Mouse (Mus musculus): ENCODE data around the gene Rrp15. TPM values are rescaled to one million over a fixed set of nuclear protein-coding genes. Genes with fewer than 3 reads are reported as not detected.
A peak's percentile ranks its signal among the peaks of the same experiment; 100 is the strongest.

Gene Rrp15
- polyA plus RNA-seq, 1 experiment from 2014 or later = 93.2 TPM

DNA sequence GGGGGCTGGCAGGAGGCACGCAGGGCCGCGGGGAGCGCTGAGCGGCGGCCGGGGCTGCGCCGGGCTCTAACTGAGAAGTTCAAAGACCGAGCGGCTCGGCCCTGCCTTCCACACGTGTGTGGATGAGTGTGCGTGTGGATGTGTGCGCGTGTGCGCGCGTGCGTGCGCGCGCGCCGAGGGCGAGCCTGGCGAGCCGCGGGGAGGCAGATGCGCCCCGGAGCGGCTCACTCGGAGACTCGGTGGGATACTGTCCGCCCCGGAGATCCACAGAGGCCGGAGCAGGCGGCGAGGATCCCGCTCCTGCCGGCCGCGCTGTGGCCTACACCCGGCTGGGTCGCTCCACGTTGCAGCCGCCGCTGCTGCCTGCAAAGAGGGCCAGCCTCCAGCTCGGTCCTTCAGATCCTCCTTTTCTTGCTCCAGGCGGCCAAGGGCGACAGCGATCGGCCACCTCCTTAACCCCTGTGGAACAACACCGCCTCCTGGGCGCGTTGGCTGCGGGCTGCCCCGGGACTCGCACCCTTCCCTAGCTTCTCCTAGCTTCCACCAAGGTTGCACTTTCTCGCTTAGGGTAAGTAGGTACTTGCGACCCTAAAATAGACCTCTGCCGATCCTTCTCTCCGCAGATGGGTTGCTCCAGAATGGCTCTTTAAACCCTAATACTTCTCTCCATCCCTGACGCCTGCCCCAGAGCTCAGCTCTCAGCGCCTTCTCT, 43.8 kb downstream of the Rrp15 start:
- no peaks in the 10 kb centered on the region for H3K27me3 ChIP-seq (ENCODE audit: low read depth, poor library complexity, severe bottlenecking)
- DNase-seq (ENCODE audit: low spot score) = peak; percentile 80
- H3K4me3 ChIP-seq = peak overlapping the region; percentile 77
- H3K27ac ChIP-seq = peak overlapping the region; percentile 93
- under 1% methylated on average over 65 of the region's 65 CpGs for WGBS
- no peaks in the 10 kb centered on the region for H3K9me3 ChIP-seq (replicated peaks)
- peaks cover 11% of the 10 kb centered on the region for H3K36me3 ChIP-seq
- H3K4me1 ChIP-seq = peaks cover 36% of the 10 kb centered on the region

DNA sequence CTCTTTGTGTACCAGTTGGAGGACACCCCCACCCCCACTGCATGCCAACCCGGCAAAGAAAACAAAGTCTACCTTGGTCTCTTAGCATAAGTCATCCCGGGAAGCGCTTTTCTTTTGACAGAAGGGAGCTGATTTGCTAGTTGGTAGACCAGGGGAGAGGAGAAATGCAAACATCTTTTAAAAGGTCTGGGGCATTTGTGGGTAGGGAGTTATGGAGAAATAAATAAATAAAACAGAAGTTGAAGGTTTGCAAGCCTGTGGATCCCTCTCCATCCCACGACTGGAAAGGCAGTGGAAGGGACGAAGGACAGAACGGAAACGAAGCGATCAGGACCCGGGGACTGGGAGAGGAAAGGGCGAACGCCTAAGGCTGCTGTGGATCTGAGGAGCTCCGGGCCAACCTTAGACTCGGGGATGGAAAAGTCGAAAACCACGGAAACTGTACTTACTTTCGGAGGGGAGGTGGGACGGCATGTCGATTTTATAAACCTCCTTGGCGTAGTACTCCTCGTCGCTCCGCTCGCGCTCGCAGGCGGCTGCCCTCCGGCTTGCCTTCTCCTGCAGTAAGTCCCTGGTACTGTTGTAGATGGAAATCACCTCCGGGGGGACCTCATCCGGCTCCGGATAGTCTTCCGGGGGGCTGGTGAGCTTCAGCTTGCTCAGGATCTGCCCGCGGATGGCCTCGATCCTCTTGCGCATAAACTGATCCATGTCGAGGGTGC, 45.0 kb downstream of the Rrp15 start:
- Histone ChIP-seq H3K36me3 (peaks cover 13% of the 10 kb centered on the region), H3K9me3 (replicated peaks) (no peaks in the 10 kb centered on the region), H3K4me1 (peaks cover 36% of the 10 kb centered on the region), H3K4me3 (peak overlapping the region; percentile 77), H3K27me3 (ENCODE audit: low read depth, poor library complexity, severe bottlenecking) (no peaks in the 10 kb centered on the region), H3K27ac (peak overlapping the region; percentile 93)
- under 1% methylated on average over 36 of the region's 36 CpGs for WGBS
- DNase-seq (ENCODE audit: low spot score) = peak; percentile 71

DNA sequence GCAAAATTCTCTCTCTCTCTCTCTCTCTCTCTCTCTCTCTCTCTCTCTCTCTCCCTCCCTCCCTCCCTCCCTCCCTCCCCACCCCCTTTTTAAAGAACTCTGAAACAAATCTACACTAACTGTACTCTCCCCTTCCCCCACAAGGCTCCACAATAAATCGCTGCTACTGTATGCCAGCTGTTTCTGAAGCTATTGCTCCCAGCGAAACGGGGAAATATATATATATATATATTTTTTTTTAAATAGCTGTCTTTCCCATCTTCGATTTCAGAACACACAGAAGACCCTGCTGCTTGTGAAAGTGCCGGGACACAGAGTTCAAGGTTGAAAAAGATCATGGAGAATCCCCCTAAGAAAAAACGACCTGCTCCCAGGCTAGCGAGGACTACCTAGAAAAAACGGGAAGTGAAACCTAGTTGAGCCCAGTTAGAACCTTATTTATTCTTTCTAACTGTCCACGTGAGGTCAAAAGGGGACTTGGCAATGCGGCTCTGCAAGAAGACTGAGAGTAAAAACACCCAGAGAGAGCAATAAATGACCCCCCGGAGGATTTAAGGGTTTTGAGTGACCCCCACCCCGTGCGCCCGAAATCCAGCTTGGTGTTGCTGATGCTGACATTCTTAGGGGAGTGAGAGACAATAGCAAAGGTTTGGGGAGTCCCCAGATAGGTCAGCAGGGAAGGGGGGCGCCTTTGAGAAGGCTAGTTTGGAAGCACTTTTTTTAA, 45.7 kb downstream of the Rrp15 start:
- peaks cover 36% of the 10 kb centered on the region for H3K4me1 ChIP-seq
- H3K36me3 ChIP-seq = peaks cover 21% of the 10 kb centered on the region
- H3K4me3 ChIP-seq = peak overlapping the region; percentile 77
- no peaks in the 10 kb centered on the region for H3K9me3 ChIP-seq (replicated peaks)
- WGBS = under 1% methylated on average over 15 of the region's 15 CpGs
- peak overlapping the region; percentile 93 for H3K27ac ChIP-seq
- H3K27me3 ChIP-seq (ENCODE audit: low read depth, poor library complexity, severe bottlenecking) = no peaks in the 10 kb centered on the region
- DNase-seq (ENCODE audit: low spot score) = peak; percentile 65

DNA sequence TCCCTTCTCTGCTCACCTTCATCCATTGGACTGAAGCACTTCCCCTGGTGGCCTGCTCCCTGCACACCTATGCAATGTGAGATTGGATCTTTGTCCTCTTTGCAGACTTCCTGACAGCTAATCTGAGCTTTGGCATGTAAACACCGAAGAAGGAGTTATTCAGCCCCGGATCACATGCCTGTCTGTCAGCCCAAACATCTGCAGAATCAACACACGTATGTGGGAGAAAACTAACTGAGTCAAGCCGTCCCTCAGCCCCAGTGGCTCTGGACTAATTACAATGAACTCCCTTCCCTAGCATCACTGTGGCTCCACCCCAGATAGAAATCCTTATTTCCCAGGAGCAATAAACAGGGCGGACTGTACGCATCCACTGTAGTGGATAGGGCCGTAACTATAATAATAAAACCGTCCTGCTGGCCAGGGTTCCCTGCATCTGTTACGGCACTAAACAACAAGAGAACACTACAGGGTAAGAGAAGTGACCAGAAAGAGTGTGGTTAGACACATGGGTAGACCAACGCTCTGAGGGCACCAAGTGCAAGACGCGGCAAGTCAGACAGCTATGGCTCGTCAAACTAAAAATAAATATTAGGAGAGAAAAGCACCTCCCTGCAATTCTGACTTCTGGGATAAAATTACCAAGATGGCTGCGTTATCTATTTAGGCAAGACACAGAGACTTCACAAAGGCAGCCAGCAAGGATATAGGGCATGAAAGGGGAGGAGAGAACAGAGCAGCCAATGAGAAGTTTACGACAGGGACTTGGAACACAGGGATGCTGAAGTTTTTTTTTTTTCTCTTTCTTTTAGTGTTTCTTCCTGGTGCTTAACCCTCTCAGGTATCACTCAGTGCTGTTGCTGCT, 46.5 kb downstream of the Rrp15 start:
- peaks cover 24% of the 10 kb centered on the region for H3K36me3 ChIP-seq
- DNase-seq (ENCODE audit: low spot score) = no peak
- H3K9me3 ChIP-seq (replicated peaks) = no peaks in the 10 kb centered on the region
- H3K4me1 ChIP-seq = peaks cover 36% of the 10 kb centered on the region
- H3K27me3 ChIP-seq (ENCODE audit: low read depth, poor library complexity, severe bottlenecking) = no peaks in the 10 kb centered on the region
- 16% methylated on average over 15 of the region's 15 CpGs for WGBS
- peak overlapping the region; percentile 93 for H3K27ac ChIP-seq
- H3K4me3 ChIP-seq = peak overlapping the region; percentile 77

DNA sequence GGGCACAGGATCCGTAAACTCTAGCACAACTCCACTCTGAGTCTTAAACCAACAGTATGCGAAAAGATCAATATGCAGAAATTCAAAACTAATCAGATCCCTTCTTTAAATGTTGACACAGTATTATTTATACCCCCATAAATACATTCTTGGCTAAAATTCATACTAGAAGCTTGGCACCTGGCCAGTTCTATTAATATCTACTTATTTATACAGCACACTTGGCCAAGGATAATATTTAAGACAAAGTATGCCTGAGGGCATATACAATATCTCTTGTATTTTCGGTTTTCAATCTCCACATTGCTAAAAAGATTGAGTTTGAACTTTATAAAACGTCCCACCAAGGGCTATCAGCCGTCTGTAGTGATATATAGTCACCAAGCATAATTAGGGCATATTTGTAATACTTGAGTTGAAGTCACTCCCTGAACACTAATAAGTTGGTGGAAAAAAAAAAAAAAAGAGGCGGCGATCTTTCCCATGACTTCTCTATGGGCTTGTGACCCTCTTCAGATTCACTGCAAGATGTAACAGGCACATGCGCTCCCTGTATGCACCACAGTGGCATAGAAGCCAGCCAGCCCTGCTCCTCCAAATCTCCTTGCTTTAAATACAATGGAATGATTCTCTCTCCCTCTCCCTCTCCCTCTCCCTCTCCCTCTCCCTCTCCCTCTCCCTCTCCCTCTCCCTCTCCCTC, 47.8 kb downstream of the Rrp15 start:
- WGBS = 79% methylated on average over 8 of the region's 8 CpGs
- H3K4me1 ChIP-seq = peaks cover 33% of the 10 kb centered on the region
- H3K27ac ChIP-seq = no peak overlapping the region
- no peaks in the 10 kb centered on the region for H3K9me3 ChIP-seq (replicated peaks)
- no peak overlapping the region for H3K4me3 ChIP-seq
- DNase-seq (ENCODE audit: low spot score) = no peak
- no peaks in the 10 kb centered on the region for H3K27me3 ChIP-seq (ENCODE audit: low read depth, poor library complexity, severe bottlenecking)
- H3K36me3 ChIP-seq = peaks cover 20% of the 10 kb centered on the region

DNA sequence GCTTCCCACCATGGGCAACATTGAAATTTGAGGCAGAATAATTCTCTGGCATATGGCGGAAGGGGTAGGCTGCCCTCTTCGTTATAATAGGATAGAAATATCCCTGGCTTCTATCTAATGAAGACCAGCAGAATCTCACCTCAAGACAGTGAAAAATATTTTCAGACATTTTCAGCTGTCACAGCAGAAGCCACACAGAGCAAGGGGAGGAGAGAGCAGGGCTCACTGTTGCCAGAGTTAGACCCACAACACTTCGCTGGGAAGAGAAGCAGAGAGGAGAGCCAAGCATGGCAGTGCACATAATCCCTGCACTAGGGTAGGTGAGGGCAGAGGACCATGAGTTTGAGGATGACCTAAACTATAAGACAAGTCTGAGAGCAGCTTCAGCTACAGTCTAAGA, 48.7 kb downstream of the Rrp15 start:
- Histone ChIP-seq H3K27me3 (ENCODE audit: low read depth, poor library complexity, severe bottlenecking) (no peaks in the 10 kb centered on the region), H3K27ac (no peak overlapping the region), H3K9me3 (replicated peaks) (no peaks in the 10 kb centered on the region), H3K4me1 (peaks cover 31% of the 10 kb centered on the region), H3K4me3 (no peak overlapping the region), H3K36me3 (peaks cover 20% of the 10 kb centered on the region)
- WGBS = 86% methylated on average over 3 of the region's 3 CpGs
- DNase-seq (ENCODE audit: low spot score) = no peak

DNA sequence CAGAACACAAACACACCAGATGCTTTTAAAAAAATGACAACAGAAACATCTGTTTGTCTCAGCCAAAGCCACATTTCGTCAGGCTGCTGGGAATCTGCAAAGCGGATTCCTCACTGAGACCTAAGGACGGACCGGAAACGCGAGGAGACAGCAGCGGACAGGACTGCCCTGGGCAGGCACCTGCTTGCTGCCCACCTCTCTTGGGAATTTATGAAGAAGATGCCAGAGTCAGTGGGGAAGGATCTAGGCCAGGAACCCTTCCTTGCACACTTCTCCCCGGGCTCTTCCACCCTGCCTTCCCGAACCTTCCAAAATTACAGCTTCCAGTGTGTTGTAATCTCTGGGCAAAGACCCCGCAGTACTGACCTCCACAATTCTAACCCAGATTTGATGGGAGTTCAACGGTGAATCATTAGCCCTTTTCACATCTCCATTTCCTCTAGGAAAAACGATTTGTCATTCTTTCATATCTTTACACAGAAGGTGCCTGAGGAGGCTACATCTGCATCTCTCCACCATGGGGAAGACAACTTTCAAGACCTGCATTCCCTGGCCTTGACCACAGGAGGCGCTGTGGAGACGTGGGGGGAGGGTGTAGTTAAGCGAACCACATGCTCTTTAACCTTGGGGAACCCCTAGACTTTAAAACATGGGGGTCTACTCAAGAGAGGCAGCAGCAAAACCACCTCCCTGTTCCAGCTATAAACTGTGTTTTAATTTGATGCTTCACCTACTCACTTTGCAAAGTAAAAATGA, 50.4 kb downstream of the Rrp15 start:
- Histone ChIP-seq H3K27ac (no peak overlapping the region), H3K4me1 (peaks cover 20% of the 10 kb centered on the region), H3K9me3 (replicated peaks) (no peaks in the 10 kb centered on the region), H3K36me3 (peaks cover 23% of the 10 kb centered on the region), H3K27me3 (ENCODE audit: low read depth, poor library complexity, severe bottlenecking) (no peaks in the 10 kb centered on the region), H3K4me3 (no peak overlapping the region)
- DNase-seq (ENCODE audit: low spot score) = no peak
- WGBS = 79% methylated on average over 15 of the region's 15 CpGs

DNA sequence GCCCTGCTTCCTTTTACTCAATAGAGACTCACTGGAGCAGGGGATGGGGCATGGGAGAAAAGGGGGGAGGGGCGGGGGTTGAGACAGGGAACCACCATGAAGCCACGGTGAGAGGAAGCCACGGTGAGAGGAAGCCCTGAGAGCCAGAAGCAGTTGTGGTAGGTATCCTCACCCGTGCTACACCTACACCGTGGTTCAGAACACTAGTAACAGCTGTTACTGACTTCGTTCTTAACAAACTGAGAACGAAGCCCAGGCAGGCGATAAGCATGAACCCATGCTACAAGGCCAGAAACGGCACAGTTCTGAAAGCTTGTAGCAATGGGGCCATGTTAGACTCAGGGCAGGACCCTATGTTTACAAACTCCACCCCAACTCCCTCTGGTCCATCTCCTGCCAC, 52.9 kb downstream of the Rrp15 start:
- H3K27me3 ChIP-seq (ENCODE audit: low read depth, poor library complexity, severe bottlenecking) = no peaks in the 10 kb centered on the region
- H3K36me3 ChIP-seq = peaks cover 23% of the 10 kb centered on the region
- H3K27ac ChIP-seq = peak overlapping the region; percentile 56; the same call in 1 of the 2 replicates
- no peak for DNase-seq (ENCODE audit: low spot score)
- H3K4me1 ChIP-seq = peaks cover 16% of the 10 kb centered on the region
- no peaks in the 10 kb centered on the region for H3K9me3 ChIP-seq (replicated peaks)
- WGBS = 88% methylated on average over 9 of the region's 9 CpGs
- H3K4me3 ChIP-seq = no peak overlapping the region

DNA sequence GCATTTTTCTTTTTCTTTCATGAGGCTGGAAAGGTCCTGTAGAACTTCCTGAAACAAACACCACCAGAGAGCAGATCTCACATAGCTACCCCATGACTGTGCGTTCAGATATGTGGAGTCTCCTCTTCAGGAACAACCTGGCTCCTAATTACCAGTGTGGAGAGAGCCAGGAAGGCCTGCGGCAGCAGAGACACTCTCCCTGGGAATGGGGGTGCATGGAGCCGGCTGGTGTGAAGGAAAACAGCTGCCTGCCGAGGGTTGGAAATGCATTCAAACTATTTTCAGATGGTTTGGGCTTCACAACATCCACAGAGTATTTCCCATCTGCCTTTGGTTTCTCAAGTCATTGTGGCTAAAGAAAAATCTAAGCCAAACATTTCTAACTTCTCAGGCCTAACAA, 53.8 kb downstream of the Rrp15 start:
- no peaks in the 10 kb centered on the region for H3K27me3 ChIP-seq (ENCODE audit: low read depth, poor library complexity, severe bottlenecking)
- no peak overlapping the region for H3K27ac ChIP-seq
- WGBS = 67% methylated on average over 4 of the region's 4 CpGs
- H3K4me3 ChIP-seq = no peak overlapping the region
- DNase-seq (ENCODE audit: low spot score) = no peak
- peaks cover 23% of the 10 kb centered on the region for H3K36me3 ChIP-seq
- peaks cover 24% of the 10 kb centered on the region for H3K4me1 ChIP-seq
- no peaks in the 10 kb centered on the region for H3K9me3 ChIP-seq (replicated peaks)

DNA sequence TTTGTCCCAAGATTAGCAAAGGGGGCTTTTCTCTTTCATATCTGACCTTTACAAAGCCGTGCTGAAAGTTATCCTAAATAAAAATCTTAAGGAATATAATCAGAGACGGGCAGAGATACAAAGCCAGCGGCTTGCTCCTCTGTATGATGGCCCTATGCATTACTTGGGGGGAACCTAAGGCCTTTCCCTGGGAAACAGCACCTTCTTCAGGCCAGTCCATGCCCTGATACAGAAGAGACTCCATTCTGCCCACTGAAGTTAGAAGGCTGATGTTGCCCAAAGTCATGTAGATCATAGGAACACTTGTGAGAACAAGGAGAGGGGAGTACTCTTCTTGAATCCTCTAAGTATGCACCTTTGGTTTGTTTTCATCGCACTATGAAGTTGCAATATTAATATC, 56.8 kb downstream of the Rrp15 start:
- H3K4me3 ChIP-seq = no peak overlapping the region
- peaks cover 28% of the 10 kb centered on the region for H3K4me1 ChIP-seq
- WGBS = 93% methylated on average over 4 of the region's 4 CpGs
- no peaks in the 10 kb centered on the region for H3K27me3 ChIP-seq (ENCODE audit: low read depth, poor library complexity, severe bottlenecking)
- DNase-seq (ENCODE audit: low spot score) = no peak
- 0 out of 2 replicates have a peak, but pooled peaks cover 3% of the 10 kb centered on the region for H3K36me3 ChIP-seq
- no peaks in the 10 kb centered on the region for H3K9me3 ChIP-seq (replicated peaks)
- H3K27ac ChIP-seq = no peak overlapping the region

DNA sequence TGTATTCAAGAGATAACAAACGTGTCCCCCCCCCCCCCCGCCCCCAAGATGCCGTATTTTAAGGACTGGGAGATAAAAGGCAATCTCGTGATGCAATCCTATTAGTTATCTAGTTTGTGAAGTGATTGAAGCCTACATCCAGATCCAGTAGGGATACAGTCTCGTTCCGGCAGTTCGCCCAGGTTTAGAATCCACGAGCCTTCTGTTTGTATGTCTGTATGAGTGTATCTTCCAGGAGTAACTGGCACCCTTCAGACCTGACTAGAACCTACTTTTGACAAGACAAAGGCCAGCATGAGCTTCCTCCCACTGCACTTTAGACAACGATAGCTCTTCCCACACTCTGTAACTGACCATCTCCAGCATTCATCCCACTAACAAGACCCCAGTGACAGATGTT, 57.5 kb downstream of the Rrp15 start:
- no peak for DNase-seq (ENCODE audit: low spot score)
- no peak overlapping the region for H3K4me3 ChIP-seq
- peaks cover 28% of the 10 kb centered on the region for H3K4me1 ChIP-seq
- WGBS = 85% methylated on average over 9 of the region's 9 CpGs
- H3K27ac ChIP-seq = no peak overlapping the region
- 0 out of 2 replicates have a peak, but pooled peaks cover 6% of the 10 kb centered on the region for H3K36me3 ChIP-seq
- no peaks in the 10 kb centered on the region for H3K27me3 ChIP-seq (ENCODE audit: low read depth, poor library complexity, severe bottlenecking)
- no peaks in the 10 kb centered on the region for H3K9me3 ChIP-seq (replicated peaks)
